Mouse (Mus musculus): ENCODE results near the gene Krt20. TPM values are rescaled to one million over a fixed set of nuclear protein-coding genes. Genes with fewer than 3 reads are reported as not detected.

Gene Krt20
- polyA plus RNA-seq, 1 experiment from 2014 or later: 0.09 TPM

- no peak for ATAC-seq (ENCODE audit: low FRiP score, low read depth)
- Histone ChIP-seq H3K4me2 (replicated peaks) (no peak overlapping the region), H3K9me3 (no peaks in the 10 kb centered on the region), H3K4me3 (no peak overlapping the region), H3K9ac (replicated peaks) (no peak overlapping the region), H3K36me3 (no peaks in the 10 kb centered on the region), H3K4me1 (peaks cover 13% of the 10 kb centered on the region), H3K27ac (replicated peaks) (no peak overlapping the region), H3K27me3 (peaks cover 18% of the 10 kb centered on the region)
- WGBS: 90% methylated on average over 13 of the region's 13 CpGs
These were observed 37.9 kb downstream of the Krt20 start for GRCm38 (mm10) chr11:99399956-99400549.

- no peak overlapping the region for H3K4me2 ChIP-seq (replicated peaks)
- H3K9ac ChIP-seq (replicated peaks): no peak overlapping the region
- H3K27ac ChIP-seq (replicated peaks): no peak overlapping the region
- H3K36me3 ChIP-seq: no peaks in the 10 kb centered on the region
- WGBS: 48% methylated on average over 8 of the region's 8 CpGs
- no peak for ATAC-seq (ENCODE audit: low FRiP score, low read depth)
- peaks cover 18% of the 10 kb centered on the region for H3K27me3 ChIP-seq
- no peak overlapping the region for H3K4me3 ChIP-seq
- peaks cover 13% of the 10 kb centered on the region for H3K4me1 ChIP-seq
- no peaks in the 10 kb centered on the region for H3K9me3 ChIP-seq
These were observed 39.1 kb downstream of the Krt20 start for GRCm38 (mm10) chr11:99398832-99399231.

- 82% methylated on average over 3 of the region's 3 CpGs for WGBS
- H3K4me1 ChIP-seq: peaks cover 13% of the 10 kb centered on the region
- peaks cover 18% of the 10 kb centered on the region for H3K27me3 ChIP-seq
- no peaks in the 10 kb centered on the region for H3K9me3 ChIP-seq
- no peaks in the 10 kb centered on the region for H3K36me3 ChIP-seq
- H3K4me2 ChIP-seq (replicated peaks): no peak overlapping the region
- no peak overlapping the region for H3K27ac ChIP-seq (replicated peaks)
- H3K9ac ChIP-seq (replicated peaks): no peak overlapping the region
- ATAC-seq (ENCODE audit: low FRiP score, low read depth): no peak
- H3K4me3 ChIP-seq: no peak overlapping the region
These were observed 39.9 kb downstream of the Krt20 start for GRCm38 (mm10) chr11:99398084-99398483.

GRCm38 (mm10) chr11:99396661-99397060 lies 41.3 kb downstream of the Krt20 start:
- Histone ChIP-seq H3K4me1 (peaks cover 13% of the 10 kb centered on the region), H3K27me3 (peaks cover 18% of the 10 kb centered on the region), H3K27ac (replicated peaks) (no peak overlapping the region), H3K4me2 (replicated peaks) (no peak overlapping the region), H3K9ac (replicated peaks) (no peak overlapping the region), H3K9me3 (no peaks in the 10 kb centered on the region), H3K4me3 (no peak overlapping the region), H3K36me3 (no peaks in the 10 kb centered on the region)
- WGBS: 83% methylated on average over 2 of the region's 2 CpGs
- no peak for ATAC-seq (ENCODE audit: low FRiP score, low read depth)

GRCm38 (mm10) chr11:99396034-99396433 lies 41.9 kb downstream of the Krt20 start:
- Histone ChIP-seq H3K27me3 (peaks cover 18% of the 10 kb centered on the region), H3K9me3 (no peaks in the 10 kb centered on the region), H3K36me3 (no peaks in the 10 kb centered on the region), H3K9ac (replicated peaks) (no peak overlapping the region), H3K27ac (replicated peaks) (peak overlapping the region; percentile 25; the same call in 1 of the 2 replicates), H3K4me3 (no peak overlapping the region), H3K4me1 (peaks cover 13% of the 10 kb centered on the region), H3K4me2 (replicated peaks) (no peak overlapping the region)
- WGBS: 13% methylated on average over 3 of the region's 3 CpGs
- ATAC-seq (ENCODE audit: low FRiP score, low read depth): peak; percentile 54; the same call in 1 of the 2 replicates

- ATAC-seq (ENCODE audit: low FRiP score, low read depth): no peak
- H3K9me3 ChIP-seq: no peaks in the 10 kb centered on the region
- WGBS: 87% methylated on average over 10 of the region's 10 CpGs
- peaks cover 13% of the 10 kb centered on the region for H3K4me1 ChIP-seq
- no peak overlapping the region for H3K4me2 ChIP-seq (replicated peaks)
- H3K27ac ChIP-seq (replicated peaks): no peak overlapping the region
- H3K36me3 ChIP-seq: no peaks in the 10 kb centered on the region
- H3K27me3 ChIP-seq: peaks cover 3% of the 10 kb centered on the region; the same call in 1 of the 2 replicates
- H3K9ac ChIP-seq (replicated peaks): no peak overlapping the region
- no peak overlapping the region for H3K4me3 ChIP-seq
These were observed 45.5 kb downstream of the Krt20 start for GRCm38 (mm10) chr11:99392492-99392891.

- 79% methylated on average over 6 of the region's 6 CpGs for WGBS
- Histone ChIP-seq H3K9me3 (no peaks in the 10 kb centered on the region), H3K4me2 (replicated peaks) (no peak overlapping the region), H3K27ac (replicated peaks) (no peak overlapping the region), H3K36me3 (no peaks in the 10 kb centered on the region), H3K4me3 (no peak overlapping the region), H3K9ac (replicated peaks) (no peak overlapping the region), H3K27me3 (no peaks in the 10 kb centered on the region), H3K4me1 (peaks cover 18% of the 10 kb centered on the region)
- ATAC-seq (ENCODE audit: low FRiP score, low read depth): no peak
These were observed 46.6 kb downstream of the Krt20 start for GRCm38 (mm10) chr11:99391375-99391774.

- Histone ChIP-seq H3K9me3 (no peaks in the 10 kb centered on the region), H3K36me3 (no peaks in the 10 kb centered on the region), H3K27me3 (no peaks in the 10 kb centered on the region), H3K4me3 (no peak overlapping the region), H3K27ac (replicated peaks) (no peak overlapping the region), H3K4me1 (peaks cover 14% of the 10 kb centered on the region), H3K9ac (replicated peaks) (no peak overlapping the region), H3K4me2 (replicated peaks) (no peak overlapping the region)
- 85% methylated on average over 7 of the region's 7 CpGs for WGBS
- no peak for ATAC-seq (ENCODE audit: low FRiP score, low read depth)
These were observed 47.1 kb downstream of the Krt20 start for GRCm38 (mm10) chr11:99390866-99391265.

GRCm38 (mm10) chr11:99389264-99389663 lies 48.7 kb downstream of the Krt20 start, which contains the start of gene Krt10:
Gene Krt10, minus strand, starts transcription at chr11:99389364.
- no peak for ATAC-seq (ENCODE audit: low FRiP score, low read depth)
- Histone ChIP-seq H3K4me1 (peaks cover 10% of the 10 kb centered on the region), H3K27me3 (peaks cover 3% of the 10 kb centered on the region; the same call in 1 of the 2 replicates), H3K27ac (replicated peaks) (no peak within 1 kb of the TSS), H3K9ac (replicated peaks) (no peak within 1 kb of the TSS), H3K9me3 (no peaks in the 10 kb centered on the region), H3K4me2 (replicated peaks) (no peak within 1 kb of the TSS), H3K4me3 (no peak within 1 kb of the TSS), H3K36me3 (no peaks in the 10 kb centered on the region)
- 89% methylated on average over 4 of the region's 4 CpGs for WGBS

- no peak for ATAC-seq (ENCODE audit: low FRiP score, low read depth)
- no peak overlapping the region for H3K9ac ChIP-seq (replicated peaks)
- 92% methylated on average over 18 of the region's 18 CpGs for WGBS
- H3K36me3 ChIP-seq: no peaks in the 10 kb centered on the region
- no peak overlapping the region for H3K4me2 ChIP-seq (replicated peaks)
- H3K4me3 ChIP-seq: no peak overlapping the region
- H3K27ac ChIP-seq (replicated peaks): no peak overlapping the region
- peaks cover 10% of the 10 kb centered on the region for H3K4me1 ChIP-seq
- peaks cover 8% of the 10 kb centered on the region; the same call in 1 of the 2 replicates for H3K27me3 ChIP-seq
- H3K9me3 ChIP-seq: no peaks in the 10 kb centered on the region
These were observed 49.3 kb downstream of the Krt20 start for GRCm38 (mm10) chr11:99388661-99389060.

- 2% methylated on average over 71 of the region's 71 CpGs for WGBS
- peak overlapping the region; percentile 68 for H3K4me2 ChIP-seq (replicated peaks)
- peaks cover 23% of the 10 kb centered on the region for H3K27me3 ChIP-seq
- H3K27ac ChIP-seq (replicated peaks): peak overlapping the region; percentile 94
- H3K36me3 ChIP-seq: no peaks in the 10 kb centered on the region
- H3K4me1 ChIP-seq: peaks cover 10% of the 10 kb centered on the region
- no peaks in the 10 kb centered on the region for H3K9me3 ChIP-seq
- H3K9ac ChIP-seq (replicated peaks): peak overlapping the region; percentile 65
- H3K4me3 ChIP-seq: peak overlapping the region; percentile 60
- ATAC-seq (ENCODE audit: low FRiP score, low read depth): peak; percentile 69
These were observed 51.9 kb downstream of the Krt20 start for GRCm38 (mm10) chr11:99385813-99386721.

- no peaks in the 10 kb centered on the region for H3K9me3 ChIP-seq
- WGBS: 14% methylated on average over 5 of the region's 5 CpGs
- no peaks in the 10 kb centered on the region for H3K4me1 ChIP-seq
- H3K27ac ChIP-seq (replicated peaks): no peak overlapping the region
- H3K36me3 ChIP-seq: no peaks in the 10 kb centered on the region
- H3K4me3 ChIP-seq: no peak overlapping the region
- H3K9ac ChIP-seq (replicated peaks): no peak overlapping the region
- no peak for ATAC-seq (ENCODE audit: low FRiP score, low read depth)
- H3K4me2 ChIP-seq (replicated peaks): no peak overlapping the region
- H3K27me3 ChIP-seq: peaks cover 35% of the 10 kb centered on the region
These were observed 58.4 kb downstream of the Krt20 start for GRCm38 (mm10) chr11:99379568-99379967.
